Mouse (Mus musculus) Muller cell, postnatal 12 days (primary cell): Measurements from ENCODE around the gene Vmn1r14.
"Not testable (repeated sequence)": the region's sequence is repeated elsewhere in the genome, so short reads cannot be mapped to it uniquely, and the experiment has no call there.

Experiments used
- DNase-seq: peaks from one replicate; pipeline ENCODE4 v3.0.0-alpha.2; 2015; ENCODE audit errors: inconsistent ontology term

The Vmn1r14 gene

GRCm38 (mm10) chr6:57231386-57231785 lies at the start of gene Vmn1r14:
TSS of gene Vmn1r14 (plus strand) at chr6:57231686.
- DNase-seq = no peak

- not testable (repeated sequence) for DNase-seq
Observed at GRCm38 (mm10) chr6:57190016-57190415, 41.5 kb upstream of the Vmn1r14 start.

GRCm38 (mm10) chr6:57202990-57203389 lies 28.5 kb upstream of the Vmn1r14 start, which contains the start of gene Vmn1r13:
TSS of gene Vmn1r13 (plus strand) at chr6:57203290.
- not testable (repeated sequence) for DNase-seq

- DNase-seq = no peak
Observed at GRCm38 (mm10) chr6:57257652-57258051, 26.2 kb downstream of the Vmn1r14 start, which contains the start of gene Vmn1r15. TSS of gene Vmn1r15 (plus strand) at chr6:57257952.

GRCm38 (mm10) chr6:57260990-57261389 lies 29.5 kb downstream of the Vmn1r14 start:
- no peak for DNase-seq

- DNase-seq = no peak
Observed at GRCm38 (mm10) chr6:57271881-57272280, 40.4 kb downstream of the Vmn1r14 start.

- DNase-seq = no peak
Observed at GRCm38 (mm10) chr6:57272517-57272916, 41.0 kb downstream of the Vmn1r14 start.

- no peak for DNase-seq
Observed at GRCm38 (mm10) chr6:57278952-57279351, 47.5 kb downstream of the Vmn1r14 start.
